Mouse (Mus musculus) v-Abl transformed pro-B cells (cell line): ENCODE data around the gene Cdk5.

Experiments
- in situ Hi-C, 2 experiments: fragments of 400-800 bp; cut with MboI; formaldehyde crosslinking; loops; one replicate each; pipeline ENCODE4 v1.15.1; 2025; ENCODE audit not compliant: unreplicated experiment in 2 of 2

Cdk5 gene

GRCm38 (mm10) chr5:24384407-24384806 lies 38.9 kb downstream of the Cdk5 start:
- in situ Hi-C loops: loop anchor here in 1 of 2 experiments (25.0 kb wide), 1 partner anchor 203 kb away; the partner anchor contains the start of genes Abcf2 and Chpf2

- in situ Hi-C loops: loop anchor here in 1 of 2 experiments (25.0 kb wide), 1 partner anchor 204 kb away; the partner anchor contains the start of genes Abcf2 and Chpf2
Measured at GRCm38 (mm10) chr5:24383026-24383859, 40.1 kb downstream of the Cdk5 start.

GRCm38 (mm10) chr5:24381988-24382387 lies 41.3 kb downstream of the Cdk5 start:
- in situ Hi-C loops: loop anchor here in 1 of 2 experiments (25.0 kb wide), 1 partner anchor 205 kb away; the partner anchor contains the start of genes Abcf2 and Chpf2

GRCm38 (mm10) chr5:24381486-24381885 lies 41.8 kb downstream of the Cdk5 start:
- in situ Hi-C loops: loop anchor here in 1 of 2 experiments (25.0 kb wide), 1 partner anchor 206 kb away; the partner anchor contains the start of genes Abcf2 and Chpf2

- in situ Hi-C loops: loop anchor here in 1 of 2 experiments (25.0 kb wide), 1 partner anchor 207 kb away; the partner anchor contains the start of genes Abcf2 and Chpf2
Measured at GRCm38 (mm10) chr5:24380499-24380898, 42.8 kb downstream of the Cdk5 start.

GRCm38 (mm10) chr5:24379501-24379900 lies 43.8 kb downstream of the Cdk5 start:
- in situ Hi-C loops: loop anchor here in 1 of 2 experiments (25.0 kb wide), 1 partner anchor 208 kb away; the partner anchor contains the start of genes Abcf2 and Chpf2

GRCm38 (mm10) chr5:24378700-24379099 lies 44.6 kb downstream of the Cdk5 start:
- in situ Hi-C loops: loop anchor here in 1 of 2 experiments (25.0 kb wide), 1 partner anchor 209 kb away; the partner anchor contains the start of genes Abcf2 and Chpf2

GRCm38 (mm10) chr5:24374666-24375328 lies 48.5 kb downstream of the Cdk5 start:
- in situ Hi-C loops: loop anchor here (25.0 kb wide), 2 partner anchors 213 to 487 kb away; partner anchors contain the start of genes Abcf2 (in 1 of the 2) and Chpf2 (in 1 of the 2)

GRCm38 (mm10) chr5:24374216-24374615 lies 49.1 kb downstream of the Cdk5 start:
- in situ Hi-C loops: loop anchor here in 1 of 2 experiments (25.0 kb wide), 1 partner anchor 487 kb away; no protein-coding TSS in a partner anchor

GRCm38 (mm10) chr5:24373807-24374206 lies 49.5 kb downstream of the Cdk5 start:
- in situ Hi-C loops: loop anchor here in 1 of 2 experiments (25.0 kb wide), 1 partner anchor 487 kb away; no protein-coding TSS in a partner anchor

GRCm38 (mm10) chr5:24369767-24370166 lies 53.6 kb downstream of the Cdk5 start:
- in situ Hi-C loops: loop anchor here (10.0 to 25.0 kb wide), 2 partner anchors 285 to 482 kb away; no protein-coding TSS in a partner anchor
